Mouse (Mus musculus) midbrain, embryonic 13.5 days (tissue): ENCODE results near the gene Gm11020. TPM values are rescaled to one million over a fixed set of nuclear protein-coding genes. Genes with fewer than 3 reads are reported as not detected.
"Not testable (repeated sequence)": the region's sequence is repeated elsewhere in the genome, so short reads cannot be mapped to it uniquely, and the experiment has no call there.

Experiments
- ATAC-seq: fragments of 200-750 bp; cut with Nextera tagmentation; 2 replicates; pipeline ENCODE4 v1.8.0; 2017; ENCODE audit warnings: mild to moderate bottlenecking, moderate TSS enrichment, moderate library complexity
- H3K27ac ChIP-seq: fragments of 300-500 bp; sonication (generic); 2 replicates; pipeline ENCODE4 v1.5.1; 2015; ENCODE audit warnings: inconsistent platforms, mild to moderate bottlenecking, moderate library complexity
- H3K27me3 ChIP-seq: fragments of 300-500 bp; sonication (generic); 2 replicates; pipeline ENCODE4 v1.6.1; 2015; ENCODE audit warnings: mild to moderate bottlenecking, inconsistent platforms
- H3K36me3 ChIP-seq: fragments of 300-500 bp; sonication (generic); 2 replicates; pipeline ENCODE4 v1.6.1; 2015; ENCODE audit warnings: mild to moderate bottlenecking, inconsistent platforms
- H3K4me1 ChIP-seq: fragments of 300-500 bp; sonication (generic); replicated peaks from 2 replicates; pipeline ENCODE4 v1.6.1; 2015; ENCODE audit warnings: inconsistent platforms
- H3K4me2 ChIP-seq: fragments of 300-500 bp; sonication (generic); replicated peaks from 2 replicates; pipeline ENCODE4 v1.6.1; 2015; ENCODE audit warnings: moderate library complexity, mild to moderate bottlenecking, inconsistent platforms
- H3K4me3 ChIP-seq: fragments of 300-500 bp; sonication (generic); replicated peaks from 2 replicates; pipeline ENCODE4 v1.5.1; 2015; ENCODE audit warnings: mild to moderate bottlenecking, inconsistent platforms
- H3K9ac ChIP-seq: fragments of 300-500 bp; sonication (generic); replicated peaks from 2 replicates; pipeline ENCODE4 v1.6.1; 2015; ENCODE audit warnings: mild to moderate bottlenecking, inconsistent platforms
- H3K9me3 ChIP-seq: fragments of 300-500 bp; sonication (generic); 2 replicates; pipeline ENCODE4 v1.6.1; 2016; ENCODE audit warnings: mild to moderate bottlenecking, inconsistent platforms
- WGBS: fragments of 180-500 bp; shearing (Covaris S2); methylation state at CpG from one replicate; pipeline ENCODE4 v1.1.7; 2015; 5-methylcytosine and 5-hydroxymethylcytosine counted together
- polyA plus RNA-seq: library from polyadenylated mRNA; unstranded; fragments of >200 nt; fragmentation: Nextera tagmentation; extraction: Ambion mirVana; gene quantifications from 2 replicates; pipeline ENCODE4 v1.2.1, GENCODE M21; 2015

Gene Gm11020
- not detected in 2 replicates for polyA plus RNA-seq

- H3K27ac ChIP-seq, H3K27me3 ChIP-seq, H3K9me3 ChIP-seq, H3K36me3 ChIP-seq, H3K4me2 ChIP-seq, ATAC-seq, H3K4me3 ChIP-seq, H3K9ac ChIP-seq, H3K4me1 ChIP-seq: not testable (repeated sequence)
- 86% methylated on average over 11 of the region's 11 CpGs for WGBS
These were observed at the start of gene Gm11020 for GRCm38 (mm10) chr8:104321267-104321666. Gene Gm11020 (plus strand): TSS chr8:104321567.

DNA sequence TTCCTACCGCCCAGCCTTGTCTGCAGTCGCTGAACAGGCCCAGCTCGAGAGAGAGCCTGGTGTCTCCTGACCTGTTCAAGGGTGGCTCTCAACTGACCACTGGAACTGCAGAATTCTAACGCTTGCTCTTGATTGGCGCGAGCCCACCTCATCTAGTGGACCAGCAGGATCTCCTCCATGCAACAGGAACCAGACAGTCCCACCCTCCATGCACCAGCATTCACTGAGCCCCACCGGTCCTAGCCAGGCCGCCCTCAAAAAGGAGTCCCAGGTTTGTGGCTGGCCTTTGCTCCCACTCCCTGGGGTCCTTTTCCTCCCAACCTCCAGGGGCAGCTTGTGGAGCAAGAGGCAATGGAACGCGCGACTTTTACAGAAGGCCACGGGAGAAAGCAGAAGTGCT is 28.3 kb upstream of the Gm11020 start, which contains the start of gene Cmtm2a:
Gene Cmtm2a (minus strand): TSS at position 101 of the 400 bp plus-strand sequence.
- not testable (repeated sequence) for H3K9me3 ChIP-seq, H3K27ac ChIP-seq, ATAC-seq, H3K9ac ChIP-seq, H3K27me3 ChIP-seq, H3K4me2 ChIP-seq, H3K4me1 ChIP-seq, H3K36me3 ChIP-seq, H3K4me3 ChIP-seq
- 90% methylated on average over 12 of the region's 12 CpGs for WGBS

GRCm38 (mm10) chr8:104294396-104294795 is 27.0 kb upstream of the Gm11020 start:
- Histone ChIP-seq H3K4me3 (no peak overlapping the region), H3K9me3 (no peaks in the 10 kb centered on the region), H3K27ac (no peak overlapping the region), H3K27me3 (no peaks in the 10 kb centered on the region), H3K4me2 (no peak overlapping the region), H3K36me3 (no peaks in the 10 kb centered on the region), H3K9ac (no peak overlapping the region), H3K4me1 (no peaks in the 10 kb centered on the region)
- ATAC-seq = no peak
- 83% methylated on average over 1 of the region's 1 CpGs for WGBS

DNA sequence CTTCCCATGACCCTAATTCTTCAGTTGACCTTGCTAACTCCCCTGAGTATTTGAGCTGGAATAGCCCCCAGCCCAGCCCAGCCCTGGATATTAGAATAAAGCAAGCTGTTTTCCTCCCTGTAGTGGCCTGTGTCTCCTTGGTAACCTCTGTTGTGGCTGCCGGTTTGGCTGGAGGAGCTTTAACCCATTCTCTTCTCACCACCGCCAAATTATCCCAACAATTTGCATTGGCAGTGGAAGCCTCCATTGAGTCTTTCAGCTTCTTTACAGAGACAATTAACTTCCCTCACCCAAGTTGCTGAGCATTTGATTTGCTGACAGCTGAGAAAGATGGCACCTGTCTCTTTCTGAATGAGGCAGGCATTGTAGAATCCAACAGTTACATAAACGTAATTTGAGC is 19.8 kb upstream of the Gm11020 start:
- peak overlapping the region; percentile 44; the same call in 1 of the 2 replicates for H3K27ac ChIP-seq
- not testable (repeated sequence) for H3K9me3 ChIP-seq, H3K9ac ChIP-seq, H3K4me3 ChIP-seq, H3K4me2 ChIP-seq, H3K27me3 ChIP-seq, H3K36me3 ChIP-seq
- WGBS = 4% methylated on average over 3 of the region's 3 CpGs
- peak; percentile 87 for ATAC-seq
- H3K4me1 ChIP-seq = peaks cover 17% of the 10 kb centered on the region

DNA sequence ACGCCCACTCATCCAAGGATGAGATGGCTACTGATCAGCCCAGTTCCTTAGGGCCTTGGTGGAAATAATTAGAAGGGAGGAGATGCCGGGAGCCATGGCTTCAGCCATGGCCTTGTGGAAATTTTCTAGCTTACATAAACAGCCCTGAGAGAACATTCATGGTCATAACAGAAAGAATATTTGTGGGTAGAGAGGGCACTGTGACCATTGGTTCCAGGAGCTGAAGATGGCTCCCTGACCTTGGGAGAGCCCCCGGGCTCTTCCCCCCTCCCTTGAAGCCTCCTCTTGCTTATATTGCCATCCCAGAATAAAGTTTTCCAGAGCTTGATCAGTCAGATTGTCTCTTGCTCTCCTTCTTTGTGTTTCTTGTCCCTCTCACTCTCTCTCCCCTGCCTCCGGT is 18.8 kb upstream of the Gm11020 start:
- not testable (repeated sequence) for H3K4me2 ChIP-seq, H3K27me3 ChIP-seq, ATAC-seq, H3K36me3 ChIP-seq, H3K27ac ChIP-seq, H3K9ac ChIP-seq, H3K4me3 ChIP-seq, H3K9me3 ChIP-seq
- peaks cover 17% of the 10 kb centered on the region for H3K4me1 ChIP-seq
- 81% methylated on average over 4 of the region's 4 CpGs for WGBS

DNA sequence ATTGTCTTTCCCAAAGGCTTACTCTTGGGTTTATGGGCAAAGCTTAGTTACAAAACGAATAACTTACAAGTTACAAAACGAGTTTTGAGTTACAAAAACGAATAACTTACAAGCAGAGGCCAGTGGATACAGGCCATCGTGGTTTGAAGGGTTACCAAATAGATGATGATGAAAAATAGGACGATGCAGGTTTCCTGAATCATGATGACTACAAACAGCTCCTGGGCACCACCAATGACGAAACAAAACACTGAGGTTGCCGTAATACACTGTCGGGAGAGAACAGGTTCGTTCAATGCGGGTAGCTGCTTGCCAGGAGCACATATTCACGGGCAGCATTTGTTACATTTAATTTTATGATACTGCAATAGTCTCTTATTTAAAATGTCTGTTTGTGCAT is 16.4 kb upstream of the Gm11020 start:
- Histone ChIP-seq H3K4me2 (no peak overlapping the region), H3K4me1 (peaks cover 17% of the 10 kb centered on the region), H3K9ac (no peak overlapping the region), H3K9me3 (no peaks in the 10 kb centered on the region; the same call in 1 of the 2 replicates), H3K27ac (no peak overlapping the region), H3K4me3 (no peak overlapping the region), H3K27me3 (no peaks in the 10 kb centered on the region), H3K36me3 (no peaks in the 10 kb centered on the region)
- 90% methylated on average over 11 of the region's 11 CpGs for WGBS
- no peak for ATAC-seq

DNA sequence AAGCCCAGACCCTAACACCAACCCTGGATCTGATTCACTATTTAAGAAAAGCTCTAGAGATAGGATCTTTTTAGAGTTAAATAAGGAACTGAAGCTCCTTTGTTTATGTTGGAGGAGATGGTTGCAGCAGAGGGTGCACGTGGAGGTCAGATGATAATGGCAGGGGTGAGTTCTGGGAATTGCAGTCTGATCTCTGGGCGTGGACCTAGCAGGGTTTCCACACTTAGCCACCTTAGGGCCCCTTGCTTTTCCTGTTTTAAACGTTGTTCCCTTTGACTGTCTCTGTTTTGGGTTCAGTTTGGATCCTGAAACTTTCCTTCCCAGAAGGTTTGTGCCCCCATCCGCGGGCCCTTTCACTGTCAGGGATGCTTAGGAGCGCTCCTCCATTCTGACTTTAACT is 13.0 kb upstream of the Gm11020 start:
- not testable (repeated sequence) for H3K4me3 ChIP-seq, H3K27ac ChIP-seq, H3K9ac ChIP-seq, H3K36me3 ChIP-seq, H3K4me2 ChIP-seq, ATAC-seq, H3K4me1 ChIP-seq, H3K9me3 ChIP-seq, H3K27me3 ChIP-seq
- 66% methylated on average over 6 of the region's 6 CpGs for WGBS

DNA sequence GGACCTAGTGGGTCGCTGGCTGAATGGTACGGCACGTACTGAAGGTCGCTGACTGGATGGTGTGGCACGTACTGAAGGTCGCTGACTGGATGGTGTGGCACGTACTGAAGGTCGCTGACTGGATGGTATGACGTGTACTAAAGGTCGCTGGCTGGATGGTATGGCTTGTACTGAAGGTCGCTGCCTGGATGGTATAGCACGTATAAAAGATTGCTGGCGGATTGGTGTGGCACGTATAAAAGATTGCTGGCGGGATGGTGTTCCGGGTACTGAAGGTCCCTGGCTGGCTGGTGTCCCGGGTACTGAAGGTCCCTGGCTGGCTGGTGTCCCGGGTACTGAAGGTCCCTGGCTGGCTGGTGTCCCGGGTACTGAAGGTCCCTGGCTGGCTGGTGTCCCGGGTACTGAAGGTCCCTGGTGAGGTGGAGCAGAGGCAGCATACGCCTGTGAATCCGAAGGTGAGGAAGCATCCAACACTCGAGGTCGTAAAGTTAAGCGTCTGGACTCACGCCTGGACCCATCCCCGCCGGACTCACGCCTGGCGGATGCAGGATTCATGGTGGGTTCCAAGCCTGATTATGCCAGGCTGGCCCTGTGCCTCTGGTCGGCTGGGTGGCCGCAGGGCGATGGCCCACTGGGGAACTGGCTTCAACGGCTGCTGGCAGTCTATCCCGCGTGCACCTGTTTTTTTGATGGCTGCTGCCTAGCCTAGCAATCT is 11.8 kb upstream of the Gm11020 start, which contains the start of the genes Gm45711 and Cmtm1:
Gene Gm45711 (minus strand): TSS at position 641 of the 715 bp plus-strand sequence.
Gene Cmtm1 (minus strand): TSS at position 705 of the 715 bp plus-strand sequence.
- 86% methylated on average over 36 of the region's 36 CpGs for WGBS
- H3K9me3 ChIP-seq, ATAC-seq: not testable (repeated sequence)

DNA sequence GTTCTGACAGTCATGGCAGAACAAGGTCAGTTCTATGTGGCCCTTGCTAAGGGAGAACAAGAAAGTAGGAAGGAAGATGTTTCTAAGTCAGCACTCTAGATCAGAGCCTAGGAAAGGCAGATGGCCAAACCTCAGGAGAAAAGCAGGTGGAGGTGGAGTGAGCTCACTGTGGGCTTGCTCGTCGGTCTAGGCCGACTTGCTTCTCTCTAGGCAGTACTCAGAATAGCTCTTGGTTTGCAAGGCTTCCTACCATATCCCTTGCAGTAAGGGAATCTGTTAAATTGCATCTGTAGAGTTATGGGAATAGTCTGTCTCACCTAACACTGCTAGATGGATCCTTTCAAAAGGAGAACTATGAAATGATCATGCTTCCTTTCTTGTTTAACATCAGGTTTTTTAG is 9.3 kb upstream of the Gm11020 start:
- not testable (repeated sequence) for H3K4me2 ChIP-seq, H3K27ac ChIP-seq, H3K9me3 ChIP-seq, H3K9ac ChIP-seq, H3K4me3 ChIP-seq, H3K36me3 ChIP-seq, ATAC-seq, H3K4me1 ChIP-seq, H3K27me3 ChIP-seq
- 83% methylated on average over 3 of the region's 3 CpGs for WGBS

More for the DNA sequence above, 11.8 kb upstream of the Gm11020 start, which contains the start of the genes Gm45711 and Cmtm1:
- H3K4me1 ChIP-seq, H3K27me3 ChIP-seq, H3K27ac ChIP-seq, H3K36me3 ChIP-seq, H3K4me3 ChIP-seq, H3K9ac ChIP-seq, H3K4me2 ChIP-seq: not testable (repeated sequence)

DNA sequence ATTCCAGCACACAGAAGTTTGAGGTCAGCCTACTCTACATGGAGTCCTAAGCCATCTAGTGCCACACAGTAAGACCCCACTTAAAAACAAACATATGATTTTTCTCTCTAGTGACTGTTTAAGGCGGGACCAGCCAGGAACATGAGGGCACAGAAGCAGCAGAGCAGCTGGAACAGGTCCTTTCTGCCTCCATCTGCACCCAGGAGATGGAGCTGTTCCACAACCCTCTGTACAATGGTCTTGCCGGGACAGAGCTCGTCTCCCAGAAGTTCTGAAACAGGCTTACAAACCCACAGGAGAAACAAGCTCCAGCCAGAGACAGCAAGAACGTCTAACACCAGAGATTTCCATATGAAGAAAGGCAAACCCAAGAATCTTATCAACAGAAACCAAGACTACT is 8.1 kb upstream of the Gm11020 start:
- H3K4me1 ChIP-seq = no peaks in the 10 kb centered on the region
- WGBS = 78% methylated on average over 4 of the region's 4 CpGs
- H3K4me2 ChIP-seq = no peak overlapping the region
- no peak overlapping the region for H3K4me3 ChIP-seq
- no peaks in the 10 kb centered on the region for H3K36me3 ChIP-seq
- H3K9ac ChIP-seq = no peak overlapping the region
- no peaks in the 10 kb centered on the region; the same call in 1 of the 2 replicates for H3K9me3 ChIP-seq
- H3K27ac ChIP-seq = no peak overlapping the region
- H3K27me3 ChIP-seq = no peaks in the 10 kb centered on the region
- no peak for ATAC-seq

GRCm38 (mm10) chr8:104321930-104322329 is 563 bp downstream of the Gm11020 start, which contains the start of gene Cmtm2b:
Gene Cmtm2b (plus strand): TSS chr8:104322230.
- WGBS = 95% methylated on average over 12 of the region's 12 CpGs
- ATAC-seq, H3K9me3 ChIP-seq, H3K4me3 ChIP-seq, H3K27ac ChIP-seq, H3K4me2 ChIP-seq, H3K9ac ChIP-seq, H3K27me3 ChIP-seq, H3K4me1 ChIP-seq, H3K36me3 ChIP-seq: not testable (repeated sequence)

DNA sequence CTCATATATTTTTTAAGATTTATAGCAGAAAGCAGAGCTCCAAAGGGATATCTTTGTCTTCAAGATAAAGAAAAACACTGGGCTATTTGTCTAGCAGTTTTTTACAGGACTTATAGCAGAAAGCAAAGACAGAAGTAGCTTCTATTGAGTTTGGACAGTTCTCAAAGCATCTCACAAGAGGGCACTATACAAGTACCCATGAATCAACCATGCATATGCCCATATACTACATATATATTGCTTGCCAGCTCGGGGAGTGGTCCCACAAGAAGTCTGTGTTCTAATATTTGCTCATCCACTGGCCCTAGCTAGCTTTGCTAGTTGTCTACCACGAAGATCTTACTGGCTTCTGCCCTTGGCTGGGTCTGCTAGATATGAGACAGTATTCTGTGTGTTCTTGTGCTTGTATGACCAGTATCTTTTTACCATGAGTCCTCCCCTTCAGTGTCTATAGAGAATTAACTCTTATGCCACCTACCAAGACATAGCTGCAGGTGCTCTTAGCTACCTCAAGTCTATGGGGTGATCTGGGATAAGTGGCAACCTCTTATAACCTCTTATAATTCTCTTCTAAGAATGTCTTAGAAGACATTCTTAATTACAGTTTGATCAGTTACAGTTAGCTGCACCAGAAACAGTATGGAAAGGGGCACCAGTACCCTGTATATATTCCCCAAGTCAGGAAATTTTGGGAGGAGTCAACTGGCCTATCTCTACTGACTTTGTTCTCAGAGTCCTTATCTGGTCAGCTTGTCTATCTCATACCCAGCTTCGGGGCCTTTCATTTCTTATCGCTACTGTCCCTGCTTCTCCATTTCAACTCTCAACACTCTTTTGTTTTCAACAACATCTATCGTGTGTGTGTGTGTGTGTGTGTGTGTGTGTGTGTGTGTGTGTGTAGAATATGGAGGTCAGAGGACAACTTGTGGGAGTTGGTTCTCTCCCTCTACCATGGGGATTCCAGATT is 11.6 kb downstream of the Gm11020 start:
- Histone ChIP-seq H3K9ac (no peak overlapping the region), H3K4me3 (no peak overlapping the region), H3K27ac (no peak overlapping the region), H3K9me3 (no peaks in the 10 kb centered on the region), H3K4me2 (no peak overlapping the region), H3K4me1 (no peaks in the 10 kb centered on the region), H3K36me3 (no peaks in the 10 kb centered on the region), H3K27me3 (no peaks in the 10 kb centered on the region)
- 81% methylated on average over 5 of the region's 5 CpGs for WGBS
- ATAC-seq = no peak
